Mouse (Mus musculus): ENCODE measurements at regions not wholly inside any gene's neighbourhood (a gene's known extent, or its start where the extent isn't known, plus 50 kb on each side); places are given as distances from the start of the nearest gene placed in this dataset.

- TF ChIP-seq POLR2A (IDR thresholded peaks at IDR 0.05; ENCODE audit: low read depth, low read length) (no peak), CTCF (IDR thresholded peaks at IDR 0.05; ENCODE audit: borderline replicate concordance, insufficient read depth, low read length) (no peak)
Observed at GRCm38 (mm10) chr10:39262466-39262865, 98.9 kb upstream of the Ccn6 start.

All from embryonic fibroblast, embryonic 13.5 days (primary cell).